Mouse (Mus musculus) limb, embryonic 12.5 days (tissue): ENCODE data around the gene Tom1l2. TPM values are rescaled to one million over a fixed set of nuclear protein-coding genes. Genes with fewer than 3 reads are reported as not detected.

Source experiments
- ATAC-seq: fragments of 200-750 bp; cut with Nextera tagmentation; 2 replicates; pipeline ENCODE4 v1.8.0; 2017; ENCODE audit warnings: low read depth, moderate TSS enrichment; ENCODE audit not compliant: insufficient number of reproducible peaks, insufficient read depth, low FRiP score, low TSS enrichment
- H3K27ac ChIP-seq: fragments of 300-500 bp; sonication (generic); 2 replicates; pipeline ENCODE4 v1.5.1; 2016; ENCODE audit warnings: mild to moderate bottlenecking, moderate library complexity
- H3K27me3 ChIP-seq: fragments of 300-500 bp; sonication (generic); 2 replicates; pipeline ENCODE4 v1.6.1; 2016; ENCODE audit warnings: mild to moderate bottlenecking, moderate library complexity
- H3K36me3 ChIP-seq: fragments of 300-500 bp; sonication (generic); 2 replicates; pipeline ENCODE4 v1.6.1; 2016; ENCODE audit warnings: mild to moderate bottlenecking, moderate library complexity
- H3K4me1 ChIP-seq: fragments of 300-500 bp; sonication (generic); replicated peaks from 2 replicates; pipeline ENCODE4 v1.6.1; 2016
- H3K4me2 ChIP-seq: fragments of 300-500 bp; sonication (generic); 2 replicates; pipeline ENCODE4 v1.6.1; 2016; ENCODE audit warnings: mild to moderate bottlenecking, moderate library complexity
- H3K4me3 ChIP-seq: fragments of 300-500 bp; sonication (generic); replicated peaks from 2 replicates; pipeline ENCODE4 v1.5.1; 2016; ENCODE audit warnings: mild to moderate bottlenecking
- H3K9ac ChIP-seq: fragments of 300-500 bp; sonication (generic); replicated peaks from 2 replicates; pipeline ENCODE4 v1.6.1; 2016; ENCODE audit warnings: mild to moderate bottlenecking, moderate library complexity
- H3K9me3 ChIP-seq: fragments of 300-500 bp; sonication (generic); 2 replicates; pipeline ENCODE4 v1.6.1; 2016; ENCODE audit warnings: mild to moderate bottlenecking, moderate library complexity
- WGBS: fragments of 180-500 bp; shearing (Covaris S2); methylation state at CpG from one replicate; pipeline ENCODE4 v1.1.7; 2016; 5-methylcytosine and 5-hydroxymethylcytosine counted together
- polyA plus RNA-seq: library from polyadenylated mRNA; unstranded; fragments of >200 nt; fragmentation: Nextera tagmentation; extraction: Ambion mirVana; gene quantifications from 2 replicates; pipeline ENCODE4 v1.2.1, GENCODE M21; 2016

Tom1l2 gene
- polyA plus RNA-seq, 1 experiment from 2014 or later, result 21.6 TPM

GRCm38 (mm10) chr11:60288980-60289379 lies 63.7 kb downstream of the Tom1l2 start:
- H3K36me3 ChIP-seq, result no peaks in the 10 kb centered on the region

GRCm38 (mm10) chr11:60286311-60286710 lies 66.4 kb downstream of the Tom1l2 start:
- 82% methylated on average over 4 of the region's 4 CpGs for WGBS
- 0 out of 2 replicates have a peak, but pooled peaks cover 4% of the 10 kb centered on the region for H3K4me1 ChIP-seq
- H3K9me3 ChIP-seq, result no peaks in the 10 kb centered on the region
- no peak for ATAC-seq
- no peaks in the 10 kb centered on the region for H3K27me3 ChIP-seq
- H3K36me3 ChIP-seq, result no peaks in the 10 kb centered on the region
- H3K9ac ChIP-seq, result no peak overlapping the region
- no peak overlapping the region for H3K27ac ChIP-seq
- H3K4me2 ChIP-seq, result no peak overlapping the region
- no peak overlapping the region for H3K4me3 ChIP-seq

More at GRCm38 (mm10) chr11:60288980-60289379, 63.7 kb downstream of the Tom1l2 start:
- H3K9me3 ChIP-seq, result no peaks in the 10 kb centered on the region
- H3K4me1 ChIP-seq, result peaks cover 26% of the 10 kb centered on the region
- no peak overlapping the region for H3K4me2 ChIP-seq
- H3K27me3 ChIP-seq, result no peaks in the 10 kb centered on the region
- no peak overlapping the region for H3K27ac ChIP-seq
- 54% methylated on average over 5 of the region's 5 CpGs for WGBS
- no peak overlapping the region for H3K9ac ChIP-seq
- no peak overlapping the region for H3K4me3 ChIP-seq
- ATAC-seq, result no peak

- Histone ChIP-seq H3K4me1 (peaks cover 6% of the 10 kb centered on the region; the same call in 1 of the 2 replicates), H3K4me3 (no peak overlapping the region), H3K27me3 (no peaks in the 10 kb centered on the region), H3K36me3 (no peaks in the 10 kb centered on the region), H3K4me2 (no peak overlapping the region), H3K9me3 (no peaks in the 10 kb centered on the region), H3K9ac (no peak overlapping the region), H3K27ac (no peak overlapping the region)
- no peak for ATAC-seq
- 81% methylated on average over 11 of the region's 11 CpGs for WGBS
Observed at GRCm38 (mm10) chr11:60280429-60281414, 72.0 kb downstream of the Tom1l2 start.

- H3K9me3 ChIP-seq, result no peaks in the 10 kb centered on the region
- no peak overlapping the region for H3K4me3 ChIP-seq
- WGBS, result 79% methylated on average over 5 of the region's 5 CpGs
- no peak for ATAC-seq
- peaks cover 10% of the 10 kb centered on the region for H3K4me1 ChIP-seq
- peak overlapping the region; percentile 17; the same call in 1 of the 2 replicates for H3K27ac ChIP-seq
- no peaks in the 10 kb centered on the region for H3K27me3 ChIP-seq
- H3K4me2 ChIP-seq, result no peak overlapping the region
- no peak overlapping the region for H3K9ac ChIP-seq
- 0 out of 2 replicates have a peak, but pooled peaks cover 4% of the 10 kb centered on the region for H3K36me3 ChIP-seq
Observed at GRCm38 (mm10) chr11:60279483-60279882, 73.2 kb downstream of the Tom1l2 start.

- 76% methylated on average over 5 of the region's 5 CpGs for WGBS
- Histone ChIP-seq H3K9ac (no peak overlapping the region), H3K4me1 (peaks cover 27% of the 10 kb centered on the region), H3K9me3 (no peaks in the 10 kb centered on the region), H3K36me3 (0 out of 2 replicates have a peak, but pooled peaks cover 4% of the 10 kb centered on the region), H3K4me2 (no peak overlapping the region), H3K4me3 (no peak overlapping the region), H3K27ac (no peak overlapping the region; the same call in 1 of the 2 replicates), H3K27me3 (no peaks in the 10 kb centered on the region)
- ATAC-seq, result no peak
Observed at GRCm38 (mm10) chr11:60277771-60278170, 74.9 kb downstream of the Tom1l2 start.

- Histone ChIP-seq H3K9me3 (no peaks in the 10 kb centered on the region), H3K9ac (no peak overlapping the region), H3K36me3 (0 out of 2 replicates have a peak, but pooled peaks cover 4% of the 10 kb centered on the region), H3K4me3 (no peak overlapping the region), H3K27ac (no peak overlapping the region; the same call in 1 of the 2 replicates), H3K4me2 (no peak overlapping the region), H3K27me3 (no peaks in the 10 kb centered on the region), H3K4me1 (peaks cover 28% of the 10 kb centered on the region)
- no peak for ATAC-seq
- WGBS, result 62% methylated on average over 8 of the region's 8 CpGs
Observed at GRCm38 (mm10) chr11:60277164-60277740, 75.5 kb downstream of the Tom1l2 start.

GRCm38 (mm10) chr11:60276408-60277093 lies 76.2 kb downstream of the Tom1l2 start:
- Histone ChIP-seq H3K36me3 (0 out of 2 replicates have a peak, but pooled peaks cover 4% of the 10 kb centered on the region), H3K27ac (no peak overlapping the region), H3K4me3 (no peak overlapping the region), H3K4me1 (peaks cover 28% of the 10 kb centered on the region), H3K9ac (no peak overlapping the region), H3K4me2 (no peak overlapping the region), H3K9me3 (no peaks in the 10 kb centered on the region), H3K27me3 (no peaks in the 10 kb centered on the region)
- no peak for ATAC-seq
- WGBS, result 82% methylated on average over 6 of the region's 6 CpGs

- 22% methylated on average over 5 of the region's 5 CpGs for WGBS
Observed at GRCm38 (mm10) chr11:60273273-60273805, 79.4 kb downstream of the Tom1l2 start.

GRCm38 (mm10) chr11:60268563-60268962 lies 84.1 kb downstream of the Tom1l2 start:
- 72% methylated on average over 3 of the region's 3 CpGs for WGBS
- no peaks in the 10 kb centered on the region for H3K9me3 ChIP-seq
- H3K4me2 ChIP-seq, result no peak overlapping the region
- no peak overlapping the region for H3K4me3 ChIP-seq
- no peak overlapping the region for H3K9ac ChIP-seq
- no peak overlapping the region for H3K27ac ChIP-seq
- no peaks in the 10 kb centered on the region for H3K27me3 ChIP-seq
- H3K4me1 ChIP-seq, result peaks cover 12% of the 10 kb centered on the region
- no peak for ATAC-seq
- H3K36me3 ChIP-seq, result peaks cover 17% of the 10 kb centered on the region; the same call in 1 of the 2 replicates

More at GRCm38 (mm10) chr11:60273273-60273805, 79.4 kb downstream of the Tom1l2 start:
- Histone ChIP-seq H3K4me2 (no peak overlapping the region), H3K4me1 (peaks cover 28% of the 10 kb centered on the region), H3K27me3 (no peaks in the 10 kb centered on the region), H3K36me3 (peaks cover 21% of the 10 kb centered on the region; the same call in 1 of the 2 replicates), H3K9ac (peak overlapping the region; percentile 23; the same call in 1 of the 2 replicates), H3K9me3 (no peaks in the 10 kb centered on the region), H3K4me3 (no peak overlapping the region), H3K27ac (peak overlapping the region; percentile 91)
- ATAC-seq, result peak; percentile 42; the same call in 1 of the 2 replicates

GRCm38 (mm10) chr11:60265271-60265985 lies 87.3 kb downstream of the Tom1l2 start:
- Histone ChIP-seq H3K27ac (no peak overlapping the region), H3K36me3 (peaks cover 9% of the 10 kb centered on the region; the same call in 1 of the 2 replicates), H3K4me3 (no peak overlapping the region), H3K4me1 (peaks cover 15% of the 10 kb centered on the region), H3K9ac (no peak overlapping the region), H3K27me3 (no peaks in the 10 kb centered on the region), H3K4me2 (no peak overlapping the region), H3K9me3 (no peaks in the 10 kb centered on the region)
- no peak for ATAC-seq
- WGBS, result 85% methylated on average over 4 of the region's 4 CpGs
